Mouse (Mus musculus): Measurements from ENCODE around the gene 4930568D16Rik. TPM values are rescaled to one million over a fixed set of nuclear protein-coding genes. Genes with fewer than 3 reads are reported as not detected.

The 4930568D16Rik gene
- polyA plus RNA-seq, 1 experiment from 2014 or later, result not detected

GRCm38 (mm10) chr2:35318405-35318804, 49.1 kb downstream of the 4930568D16Rik start:
- no peak overlapping the region for H3K27ac ChIP-seq
- H3K9ac ChIP-seq, result no peak overlapping the region
- ATAC-seq (ENCODE audit: low FRiP score), result no peak
- no peak overlapping the region for H3K4me3 ChIP-seq
- no peaks in the 10 kb centered on the region for H3K27me3 ChIP-seq
- no peaks in the 10 kb centered on the region for H3K9me3 ChIP-seq
- no peaks in the 10 kb centered on the region for H3K36me3 ChIP-seq
- H3K4me1 ChIP-seq (replicated peaks), result peaks cover 33% of the 10 kb centered on the region
- WGBS, result 82% methylated on average over 12 of the region's 12 CpGs
- H3K4me2 ChIP-seq, result no peak overlapping the region

GRCm38 (mm10) chr2:35317604-35318003, 49.9 kb downstream of the 4930568D16Rik start:
- no peak for ATAC-seq (ENCODE audit: low FRiP score)
- Histone ChIP-seq H3K9ac (no peak overlapping the region), H3K27me3 (no peaks in the 10 kb centered on the region), H3K4me1 (replicated peaks) (peaks cover 27% of the 10 kb centered on the region), H3K4me2 (no peak overlapping the region), H3K27ac (no peak overlapping the region), H3K36me3 (no peaks in the 10 kb centered on the region), H3K4me3 (no peak overlapping the region), H3K9me3 (no peaks in the 10 kb centered on the region)
- 88% methylated on average over 4 of the region's 4 CpGs for WGBS

GRCm38 (mm10) chr2:35314300-35314699, 53.2 kb downstream of the 4930568D16Rik start:
- ATAC-seq (ENCODE audit: low FRiP score), result no peak
- Histone ChIP-seq H3K4me3 (no peak overlapping the region), H3K9me3 (0 out of 2 replicates have a peak, but pooled peaks cover 4% of the 10 kb centered on the region), H3K36me3 (no peaks in the 10 kb centered on the region), H3K9ac (no peak overlapping the region), H3K27ac (no peak overlapping the region), H3K4me2 (no peak overlapping the region), H3K4me1 (replicated peaks) (peaks cover 4% of the 10 kb centered on the region; the same call in 1 of the 2 replicates), H3K27me3 (no peaks in the 10 kb centered on the region)
- 42% methylated on average over 3 of the region's 3 CpGs for WGBS

GRCm38 (mm10) chr2:35309906-35310493, 57.5 kb downstream of the 4930568D16Rik start:
- no peak overlapping the region for H3K4me2 ChIP-seq
- no peak for ATAC-seq (ENCODE audit: low FRiP score)
- 84% methylated on average over 4 of the region's 4 CpGs for WGBS
- H3K27ac ChIP-seq, result no peak overlapping the region
- H3K9me3 ChIP-seq, result 0 out of 2 replicates have a peak, but pooled peaks cover 4% of the 10 kb centered on the region
- no peaks in the 10 kb centered on the region for H3K4me1 ChIP-seq (replicated peaks)
- no peak overlapping the region for H3K4me3 ChIP-seq
- no peaks in the 10 kb centered on the region for H3K36me3 ChIP-seq
- H3K27me3 ChIP-seq, result no peaks in the 10 kb centered on the region
- no peak overlapping the region for H3K9ac ChIP-seq

GRCm38 (mm10) chr2:35308166-35308565, 59.4 kb downstream of the 4930568D16Rik start:
- Histone ChIP-seq H3K4me3 (no peak overlapping the region), H3K36me3 (no peaks in the 10 kb centered on the region), H3K9me3 (0 out of 2 replicates have a peak, but pooled peaks cover 4% of the 10 kb centered on the region), H3K4me2 (no peak overlapping the region), H3K27me3 (no peaks in the 10 kb centered on the region), H3K27ac (no peak overlapping the region), H3K9ac (no peak overlapping the region), H3K4me1 (replicated peaks) (no peaks in the 10 kb centered on the region)
- no peak for ATAC-seq (ENCODE audit: low FRiP score)
- WGBS, result 77% methylated on average over 1 of the region's 1 CpGs

Other genes with a start within 250 kb of the 4930568D16Rik start
- 462 and 482 TPM in 2 replicates for gene Rab14, start 166.6 kb downstream of the 4930568D16Rik start, polyA plus RNA-seq (2015; fragmentation: Nextera tagmentation; extraction: Ambion mirVana)
- 27.4 and 28.2 TPM in 2 replicates for gene Gsn, start 111.3 kb downstream of the 4930568D16Rik start, polyA plus RNA-seq (2015; fragmentation: Nextera tagmentation; extraction: Ambion mirVana)
- 15.1 and 18.6 TPM in 2 replicates for gene Stom, start 30.8 kb downstream of the 4930568D16Rik start, polyA plus RNA-seq (2015; fragmentation: Nextera tagmentation; extraction: Ambion mirVana)
- gene 4930402F06Rik, start 29.4 kb upstream of the 4930568D16Rik start, polyA plus RNA-seq (2015; fragmentation: Nextera tagmentation; extraction: Ambion mirVana), result not detected in 2 replicates
- gene Ggta1, start 95.5 kb upstream of the 4930568D16Rik start, polyA plus RNA-seq (2015; fragmentation: Nextera tagmentation; extraction: Ambion mirVana), result 6.2 and 6.3 TPM in 2 replicates
- gene Dab2ip, start 190.5 kb upstream of the 4930568D16Rik start, polyA plus RNA-seq (2015; fragmentation: Nextera tagmentation; extraction: Ambion mirVana), result 31.2 and 38.8 TPM in 2 replicates